In genomic region chr11:70970560-70971540, GRCm38 (mm10) we compare ENCODE assay signal across 8 mouse cellular contexts. TPM values are rescaled to one million over a fixed set of nuclear protein-coding genes. Genes with fewer than 3 reads are reported as not detected.
DNase-seq lines count a peak whose midpoint lies in the region; TF ChIP-seq lines count a peak whose summit lies in the region.

No protein-coding gene starts in this region.

- peak overlapping the region; percentile 79 for H3K4me3 ChIP-seq in gastrocnemius, adult 2 months
- H3K4me3 ChIP-seq in C2C12 (ENCODE audit: insufficient read depth, poor library complexity, severe bottlenecking) (peak overlapping the region; percentile 99), macrophage (ENCODE audit: inconsistent target) (peak overlapping the region; percentile 97)
- H3K4me3 ChIP-seq in cortical plate, adult 2 months (ENCODE audit: insufficient read depth, low read length), result peak overlapping the region; percentile 67

- H3K4me1 ChIP-seq in cortical plate, adult 2 months (ENCODE audit: control insufficient read depth, insufficient read depth, low read length), result peaks cover 3% of the 10 kb centered on the region

- peaks cover 19% of the 10 kb centered on the region for H3K79me3 ChIP-seq in C2C12 (ENCODE audit: low read depth)

- H3ac ChIP-seq in C2C12 (ENCODE audit: control insufficient read depth, insufficient read length, low read depth), result peak overlapping the region; percentile 45

- peak overlapping the region; percentile 94 for H3K27ac ChIP-seq in gastrocnemius, adult 2 months
- no peak overlapping the region for H3K27ac ChIP-seq in cortical plate, adult 2 months (ENCODE audit: insufficient read depth, low read length)
- H3K27ac ChIP-seq in macrophage, result peak overlapping the region; percentile 73

- no peak for DNase-seq in gastrocnemius, adult 2 months
- DNase-seq in gastrocnemius, postnatal 4 days (ENCODE audit: low spot score in 2 of 2), result no peak
- peak; percentile 76 for DNase-seq in induced T-regulatory cell, adult 2 months (ENCODE audit: low read depth)
- peak; percentile 23 for DNase-seq in yolk sac, embryonic 10.5 days (ENCODE audit: low spot score)
- no peak for DNase-seq in adrenal gland, adult 18-20 months (ENCODE audit: low spot score in 2 of 2)

- intact Hi-C loops in gastrocnemius, adult 2 months (cut with DNase I), result no loop called here

- 0 out of 2 replicates have a peak, but pooled peaks have one; percentile 4 for TF ChIP-seq CTCF in gastrocnemius, adult 2 months (IDR thresholded peaks at IDR 0.05)
- TF ChIP-seq CTCF in C2C12 (IDR thresholded peaks at IDR 0.05; ENCODE audit: control insufficient read depth, insufficient read depth, insufficient read length), result no peak
- TF ChIP-seq CTCF in cortical plate, adult 2 months (IDR thresholded peaks at IDR 0.05; ENCODE audit: extremely low read depth, insufficient read depth, low read length), result no peak

- peaks cover 39% of the 10 kb centered on the region for H3K79me2 ChIP-seq in C2C12 (ENCODE audit: control insufficient read depth, insufficient read depth)
- peaks cover 40% of the 10 kb centered on the region for H3K79me2 ChIP-seq in macrophage (ENCODE audit: inconsistent target)

- TF ChIP-seq POLR2A in cortical plate, adult 2 months (IDR thresholded peaks at IDR 0.05; ENCODE audit: extremely low read depth, insufficient read depth, low read length), result no peak; the same call in 1 of the 2 replicates

- H3K36me3 ChIP-seq in C2C12 (ENCODE audit: control insufficient read depth, insufficient read depth) (peaks cover 45% of the 10 kb centered on the region), macrophage (ENCODE audit: inconsistent target) (peaks cover 38% of the 10 kb centered on the region)

- no peaks in the 10 kb centered on the region for H3K27me3 ChIP-seq in C2C12 (ENCODE audit: control insufficient read depth, insufficient read depth, insufficient read length)

- 12% methylated on average over 24 of the region's 24 CpGs for WGBS in macrophage (ENCODE audit: missing documents)

TF ChIP-seq in C2C12, 6 proteins besides CTCF, POLR2A, EP300 and RAD21:
- TF ChIP-seq MYOD1 (IDR thresholded peaks at IDR 0.05; ENCODE audit: control insufficient read depth, insufficient read length, low read depth) (no peak), USF1 (IDR thresholded peaks at IDR 0.05; ENCODE audit: low read depth) (peak; percentile 68)

RNA-seq across cellular contexts. Expression of gene Rpain, which starts 0.8 kb away (rescaled TPM):
- total RNA-seq in gastrocnemius, adult 2 months (2021), result 10 to 100 TPM; 12.2 to 13.9 TPM
- total RNA-seq in gastrocnemius, postnatal 4 days (2021), result 10 to 100 TPM; 18.1 to 19.0 TPM
- polyA plus RNA-seq in C2C12 (2012; fragmentation: generic; extraction: Trizol), result 34.4 TPM
- 58.0 and 65.4 TPM in 2 replicates for polyA plus RNA-seq in cortical plate, adult 2 months (2012; rRNA removed)
- total RNA-seq in macrophage (2018; cell fraction: chromatin; rRNA removed), result 100 to 1,000 TPM in 10 of 26 experiments, 10 to 100 TPM in 16; 28.9 to 172 (median 83.1) TPM
- 10 to 100 TPM; 12.5 to 39.6 (median 23.4) TPM for total RNA-seq in macrophage (2018; cell fraction: cytosol; rRNA removed)
- 100 to 1,000 TPM in 7 of 26 experiments, 10 to 100 TPM in 19; 24.5 to 150 (median 75.3) TPM for total RNA-seq in macrophage (2018; cell fraction: nucleus; rRNA removed)
- polyA plus RNA-seq in macrophage (2018), result 23.6 to 62.8 TPM (median 32.4 TPM) in 3 replicates
- 10 to 100 TPM; 24.5 to 28.7 TPM for total RNA-seq in adrenal gland, adult 18-20 months (2021)

RNA-seq across cellular contexts. Expression of gene Nup88, which starts 1.1 kb away (rescaled TPM):
- total RNA-seq in gastrocnemius, adult 2 months (2021), result 10 to 100 TPM; 30.4 to 34.9 TPM
- 10 to 100 TPM; 65.5 to 79.2 TPM for total RNA-seq in gastrocnemius, postnatal 4 days (2021)
- polyA plus RNA-seq in C2C12 (2012; fragmentation: generic; extraction: Trizol), result 57.1 TPM
- polyA plus RNA-seq in cortical plate, adult 2 months (2012; rRNA removed), result 75.0 and 82.4 TPM in 2 replicates
- 100 to 1,000 TPM in 14 of 26 experiments, 10 to 100 TPM in 12; 42.3 to 191 (median 124) TPM for total RNA-seq in macrophage (2018; cell fraction: chromatin; rRNA removed)
- 10 to 100 TPM; 26.2 to 51.1 (median 42.2) TPM for total RNA-seq in macrophage (2018; cell fraction: cytosol; rRNA removed)
- total RNA-seq in macrophage (2018; cell fraction: nucleus; rRNA removed), result 100 to 1,000 TPM in 5 of 26 experiments, 10 to 100 TPM in 21; 34.0 to 139 (median 72.5) TPM
- polyA plus RNA-seq in macrophage (2018), result 50.2 to 90.1 TPM (median 51.7 TPM) in 3 replicates
- 10 to 100 TPM; 54.9 to 55.6 TPM for total RNA-seq in adrenal gland, adult 18-20 months (2021)

RNA-seq across cellular contexts. Expression of gene C1qbp, which starts 12.0 kb away (rescaled TPM):
- 100 to 1,000 TPM; 102 to 146 TPM for total RNA-seq in gastrocnemius, adult 2 months (2021)
- total RNA-seq in gastrocnemius, postnatal 4 days (2021), result 100 to 1,000 TPM; 163 to 164 TPM
- polyA plus RNA-seq in C2C12 (2012; fragmentation: generic; extraction: Trizol) (386 TPM), macrophage (2018) (71.5 to 186 TPM (median 95.5 TPM) in 3 replicates)
- 83.1 and 83.2 TPM in 2 replicates for polyA plus RNA-seq in cortical plate, adult 2 months (2012; rRNA removed)
- 10 to 100 TPM in 6 of 26 experiments, 1 to 10 TPM in 20; 1.7 to 20.0 (median 6.5) TPM for total RNA-seq in macrophage (2018; cell fraction: chromatin; rRNA removed)
- total RNA-seq in macrophage (2018; cell fraction: cytosol; rRNA removed), result 100 to 1,000 TPM in 3 of 26 experiments, 10 to 100 TPM in 23; 49.6 to 105 (median 72.8) TPM
- 10 to 100 TPM in 22 of 26 experiments, 1 to 10 TPM in 4; 8.2 to 46.3 (median 15.1) TPM for total RNA-seq in macrophage (2018; cell fraction: nucleus; rRNA removed)
- 100 to 1,000 TPM; 195 to 219 TPM for total RNA-seq in adrenal gland, adult 18-20 months (2021)

RNA-seq across cellular contexts. Expression of gene Dhx33, which starts 33.4 kb away (rescaled TPM):
- 10 to 100 TPM in 1 of 2 experiments, 1 to 10 TPM in 1; 8.4 to 10.3 TPM for total RNA-seq in gastrocnemius, adult 2 months (2021)
- total RNA-seq in gastrocnemius, postnatal 4 days (2021), result 10 to 100 TPM; 13.9 to 19.5 TPM
- polyA plus RNA-seq in C2C12 (2012; fragmentation: generic; extraction: Trizol), result 14.9 TPM
- polyA plus RNA-seq in cortical plate, adult 2 months (2012; rRNA removed), result 24.8 and 29.9 TPM in 2 replicates
- total RNA-seq in macrophage (2018; cell fraction: chromatin; rRNA removed), result 10 to 100 TPM in 25 of 26 experiments, 1 to 10 TPM in 1; 9.9 to 49.8 (median 26.2) TPM
- 10 to 100 TPM in 12 of 26 experiments, 1 to 10 TPM in 14; 5.0 to 12.8 (median 9.7) TPM for total RNA-seq in macrophage (2018; cell fraction: cytosol; rRNA removed)
- 10 to 100 TPM in 25 of 26 experiments, 1 to 10 TPM in 1; 8.6 to 48.5 (median 16.1) TPM for total RNA-seq in macrophage (2018; cell fraction: nucleus; rRNA removed)
- 9.2 to 12.2 TPM (median 9.6 TPM) in 3 replicates for polyA plus RNA-seq in macrophage (2018)
- total RNA-seq in adrenal gland, adult 18-20 months (2021), result 10 to 100 TPM; 27.8 to 31.7 TPM

RNA-seq across cellular contexts. Expression of gene Mis12, which starts 48.6 kb away (rescaled TPM):
- total RNA-seq in gastrocnemius, adult 2 months (2021), result 1 to 10 TPM; 3.1 to 5.0 TPM
- total RNA-seq in gastrocnemius, postnatal 4 days (2021), result 10 to 100 TPM in 1 of 2 experiments, 1 to 10 TPM in 1; 9.7 to 13.0 TPM
- polyA plus RNA-seq in C2C12 (2012; fragmentation: generic; extraction: Trizol), result 18.4 TPM
- 10.6 and 11.5 TPM in 2 replicates for polyA plus RNA-seq in cortical plate, adult 2 months (2012; rRNA removed)
- total RNA-seq in macrophage (2018; cell fraction: chromatin; rRNA removed), result 10 to 100 TPM in 10 of 26 experiments, 1 to 10 TPM in 16; 3.8 to 17.2 (median 9.3) TPM
- total RNA-seq in macrophage (2018; cell fraction: cytosol; rRNA removed), result 10 to 100 TPM; 14.2 to 29.5 (median 24.0) TPM
- total RNA-seq in macrophage (2018; cell fraction: nucleus; rRNA removed), result 10 to 100 TPM in 21 of 26 experiments, 1 to 10 TPM in 5; 7.4 to 30.2 (median 15.5) TPM
- 24.4 to 31.1 TPM (median 27.7 TPM) in 3 replicates for polyA plus RNA-seq in macrophage (2018)
- 10 to 100 TPM; 17.7 to 19.2 TPM for total RNA-seq in adrenal gland, adult 18-20 months (2021)

Comparison
In these comparisons a context has a peak if more than half of its experiments do, and no peak if none do; other contexts are left out.
1. DNase-seq: peak in induced T-regulatory cell, adult 2 months (single experiment) and yolk sac, embryonic 10.5 days (single experiment); none in gastrocnemius, adult 2 months (single experiment), gastrocnemius, postnatal 4 days (0 of 2) and adrenal gland, adult 18-20 months (0 of 2).
2. Peak in every context shown above with its lines, with median percentiles within 50 percentile points of each other: H3K4me3 ChIP-seq.